Mouse (Mus musculus) myocyte (in vitro differentiated cells): ENCODE results near the gene Gbp6. TPM values are rescaled to one million over a fixed set of nuclear protein-coding genes. Genes with fewer than 3 reads are reported as not detected.
"Not testable (repeated sequence)": the region's sequence is repeated elsewhere in the genome, so short reads cannot be mapped to it uniquely, and the experiment has no call there.

Source experiments
- H3K27me3 ChIP-seq: one replicate; pipeline ENCODE4 v1.6.1; 2011; ENCODE audit not compliant: control insufficient read depth, insufficient read depth, insufficient read length
- H3K36me3 ChIP-seq: one replicate; pipeline ENCODE4 v1.6.1; 2011; ENCODE audit not compliant: control insufficient read depth, insufficient read depth
- H3K4me2 ChIP-seq: one replicate; pipeline ENCODE4 v1.6.1; 2011; ENCODE audit warnings: low read depth, control low read depth
- H3K4me3 ChIP-seq: one replicate; pipeline ENCODE4 v1.5.1; 2011; ENCODE audit warnings: mild to moderate bottlenecking, control low read depth, moderate library complexity
- H3K79me2 ChIP-seq: one replicate; pipeline ENCODE4 v1.6.1; 2011; ENCODE audit not compliant: control insufficient read depth, insufficient read depth
- H3ac ChIP-seq: one replicate; pipeline ENCODE4 v1.6.1; 2011; ENCODE audit not compliant: control insufficient read depth, insufficient read length
- MYOG ChIP-seq, 3 experiments: IDR thresholded peaks; one replicate each; pipeline ENCODE4 v1.6.1; 2011; ENCODE audit warnings: control low read depth in 2 of 3, low read depth in 2 of 3, mild to moderate bottlenecking in 2 of 3; ENCODE audit not compliant: insufficient read length in 2 of 3, control insufficient read depth in 1 of 3, insufficient read depth in 1 of 3
- polyA plus RNA-seq: library from polyadenylated mRNA; unstranded; fragments of >200 nt; fragmentation: generic; extraction: Trizol; gene quantifications from one replicate; pipeline ENCODE4 v1.2.1, GENCODE M21; 2012; ENCODE audit warnings: missing spikeins

Gene Gbp6
- polyA plus RNA-seq, 1 experiment, result 0.05 TPM

GRCm38 (mm10) chr5:105236040-105236439, 57.5 kb downstream of the Gbp6 start:
- H3ac ChIP-seq, H3K36me3 ChIP-seq, H3K79me2 ChIP-seq, H3K4me3 ChIP-seq, H3K27me3 ChIP-seq, H3K4me2 ChIP-seq: not testable (repeated sequence)
- TF ChIP-seq MYOG (IDR thresholded peaks at IDR 0.05; ENCODE audit: control insufficient read depth in 1 of 3, insufficient read depth in 1 of 3, insufficient read length in 2 of 3, low read depth in 2 of 3), result peak in 1 of 3 experiments; percentile 45

Other genes with a start within 250 kb of the Gbp6 start
- gene Gbp9, start 154.2 kb downstream of the Gbp6 start, polyA plus RNA-seq, result 0.85 TPM
- gene Gbp8, start 154.2 kb downstream of the Gbp6 start, polyA plus RNA-seq, result 0.46 TPM
- 0.66 TPM for gene Gbp4, start 154.1 kb downstream of the Gbp6 start, polyA plus RNA-seq
- 0.42 TPM for gene Gbp10, start 54.2 kb downstream of the Gbp6 start, polyA plus RNA-seq
- gene Gm43302, start within 50 bp of the Gbp6 start, polyA plus RNA-seq, result 0.68 TPM
- 4.4 TPM for gene Lrrc8b, start 122.1 kb upstream of the Gbp6 start, polyA plus RNA-seq
- gene Lrrc8c, start 225.7 kb upstream of the Gbp6 start, polyA plus RNA-seq, result 7.9 TPM